Mouse (Mus musculus) erythroblast, embryonic 14.5 days (primary cell): ENCODE measurements around the gene Rita1. TPM values are rescaled to one million over a fixed set of nuclear protein-coding genes. Genes with fewer than 3 reads are reported as not detected.

Source experiments
- H3K27me3 ChIP-seq: 2 replicates; pipeline ENCODE4 v1.6.1; 2012; ENCODE audit warnings: inconsistent platforms; ENCODE audit not compliant: control insufficient read depth
- H3K36me3 ChIP-seq: 2 replicates; pipeline ENCODE4 v1.6.1; 2012; ENCODE audit warnings: mild to moderate bottlenecking, inconsistent platforms; ENCODE audit not compliant: control insufficient read depth
- H3K4me1 ChIP-seq: 2 replicates; pipeline ENCODE4 v1.6.1; 2012; ENCODE audit warnings: inconsistent platforms; ENCODE audit not compliant: control insufficient read depth
- H3K4me3 ChIP-seq: replicated peaks from 2 replicates; pipeline ENCODE3; 2012; ENCODE audit warnings: moderate library complexity, mild to moderate bottlenecking, inconsistent platforms
- H3K9me3 ChIP-seq: 2 replicates; pipeline ENCODE4 v1.6.1; 2012; ENCODE audit warnings: low read length, inconsistent platforms, mixed read lengths; ENCODE audit not compliant: control insufficient read depth
- GATA1 ChIP-seq: IDR thresholded peaks from 2 replicates; pipeline ENCODE4 v1.6.1; 2012; ENCODE audit warnings: low read length, inconsistent platforms, mixed read lengths
- TAL1 ChIP-seq: IDR thresholded peaks from 3 replicates; pipeline ENCODE4 v1.6.1; 2012; ENCODE audit warnings: low read length, inconsistent platforms, mixed read lengths
- polyA plus RNA-seq: library from polyadenylated mRNA; stranded (reverse); fragments of >175 nt; gene quantifications from 2 replicates; pipeline ENCODE4 v1.2.3, GENCODE M21; 2012

The Rita1 gene
- polyA plus RNA-seq, 1 experiment: 1.5 TPM

DNA sequence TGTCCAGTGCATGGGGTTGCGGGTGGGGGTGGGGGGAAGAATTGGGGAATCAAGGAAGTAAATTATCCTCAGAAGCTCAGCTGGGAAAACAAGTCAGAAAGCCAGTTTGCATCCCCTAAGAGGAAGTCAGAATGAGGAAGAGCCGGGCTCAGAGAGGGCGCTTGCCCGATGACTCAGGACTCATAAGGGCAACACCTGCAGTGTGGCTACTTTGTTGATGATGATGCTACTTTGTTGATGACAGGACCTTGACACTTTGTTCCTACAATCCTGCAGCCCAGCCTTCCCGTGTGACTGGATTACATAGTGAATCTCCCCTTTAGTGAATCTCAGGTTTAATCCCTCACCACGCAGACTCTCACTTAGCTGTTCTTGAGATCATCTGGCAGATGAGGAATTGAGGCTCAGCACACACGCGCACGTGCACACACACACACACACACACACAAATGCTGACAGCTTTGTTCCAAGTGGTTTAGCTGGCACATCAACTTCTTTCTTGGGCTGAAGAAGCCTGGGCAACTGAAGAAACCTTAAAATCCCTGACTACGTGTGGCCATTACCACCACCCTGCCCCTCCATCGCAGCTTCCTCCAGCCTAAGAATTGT, 42.0 kb downstream of the Rita1 start:
- Histone ChIP-seq H3K36me3 (peaks cover 96% of the 10 kb centered on the region), H3K4me3 (no peak overlapping the region), H3K27me3 (no peaks in the 10 kb centered on the region), H3K9me3 (no peaks in the 10 kb centered on the region), H3K4me1 (peaks cover 59% of the 10 kb centered on the region)
- TF ChIP-seq TAL1: no peak

DNA sequence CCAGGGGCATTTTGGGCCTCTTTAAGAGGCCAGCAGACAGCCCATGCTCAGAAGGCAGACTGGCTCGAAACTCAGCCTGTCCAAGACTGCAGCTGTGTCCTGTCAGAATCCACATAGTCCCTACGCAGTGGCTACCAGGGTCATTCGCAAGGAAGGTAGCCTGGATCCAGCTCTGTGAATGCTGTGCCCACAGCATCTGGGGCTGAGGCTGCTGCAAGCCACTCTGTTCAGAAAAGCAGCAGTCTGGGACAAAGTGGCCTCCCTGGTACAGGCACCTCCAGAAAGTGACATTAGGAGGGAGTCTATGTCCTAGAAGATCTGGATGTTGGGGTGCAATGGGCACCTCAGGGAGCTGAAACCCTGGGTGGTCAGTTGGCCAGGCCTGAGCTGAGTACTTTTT, 42.6 kb downstream of the Rita1 start:
- no peak for TF ChIP-seq TAL1
- TF ChIP-seq GATA1: no peak
- Histone ChIP-seq H3K4me1 (peaks cover 55% of the 10 kb centered on the region), H3K36me3 (peaks cover 96% of the 10 kb centered on the region), H3K4me3 (no peak overlapping the region), H3K9me3 (no peaks in the 10 kb centered on the region), H3K27me3 (no peaks in the 10 kb centered on the region)

DNA sequence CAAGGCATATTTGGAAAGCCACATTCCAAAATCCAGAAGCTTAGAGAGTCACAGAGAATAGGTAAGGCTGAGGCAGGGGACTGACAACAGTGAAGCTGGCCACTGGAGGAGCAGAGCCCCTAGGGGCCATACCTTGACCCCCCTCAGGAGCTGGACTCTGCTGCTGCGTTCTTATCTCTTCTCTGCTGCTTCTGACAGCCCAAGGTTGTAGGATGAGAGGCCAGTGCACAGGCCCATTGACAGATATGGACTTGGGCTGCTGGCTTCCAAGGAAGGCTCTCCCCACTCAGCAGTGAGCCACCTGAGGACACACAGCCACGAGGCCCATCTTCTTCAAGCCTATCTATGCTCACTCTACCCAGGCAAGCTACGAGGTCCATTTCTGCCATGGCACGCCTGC, 43.4 kb downstream of the Rita1 start:
- no peak overlapping the region for H3K4me3 ChIP-seq
- TF ChIP-seq GATA1 (no peak), TAL1 (no peak)
- peaks cover 95% of the 10 kb centered on the region for H3K36me3 ChIP-seq
- no peaks in the 10 kb centered on the region for H3K27me3 ChIP-seq
- peaks cover 50% of the 10 kb centered on the region for H3K4me1 ChIP-seq
- H3K9me3 ChIP-seq: no peaks in the 10 kb centered on the region

DNA sequence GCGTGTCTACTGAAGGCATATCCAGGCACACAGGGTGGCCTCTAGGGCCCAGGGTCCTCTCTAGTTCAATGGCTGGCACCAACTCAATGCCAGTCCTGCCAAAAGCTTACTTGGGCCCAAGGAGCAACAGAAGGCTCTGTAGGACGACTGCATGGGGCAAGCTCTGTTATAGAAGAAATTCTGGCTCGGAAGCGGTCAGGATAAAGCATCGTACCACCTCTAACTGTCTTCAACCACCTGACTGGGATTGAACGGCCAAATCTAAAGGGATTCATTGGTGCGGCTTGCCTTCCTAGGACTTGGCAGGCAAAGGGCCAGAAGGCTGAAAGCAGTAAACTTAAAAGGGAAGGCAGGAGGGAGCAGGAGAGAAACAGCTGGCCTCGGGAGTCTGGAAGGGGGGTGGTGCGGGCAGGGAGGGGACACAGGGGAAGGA, 44.0 kb downstream of the Rita1 start:
- Histone ChIP-seq H3K36me3 (peaks cover 94% of the 10 kb centered on the region), H3K4me1 (peaks cover 49% of the 10 kb centered on the region)

DNA sequence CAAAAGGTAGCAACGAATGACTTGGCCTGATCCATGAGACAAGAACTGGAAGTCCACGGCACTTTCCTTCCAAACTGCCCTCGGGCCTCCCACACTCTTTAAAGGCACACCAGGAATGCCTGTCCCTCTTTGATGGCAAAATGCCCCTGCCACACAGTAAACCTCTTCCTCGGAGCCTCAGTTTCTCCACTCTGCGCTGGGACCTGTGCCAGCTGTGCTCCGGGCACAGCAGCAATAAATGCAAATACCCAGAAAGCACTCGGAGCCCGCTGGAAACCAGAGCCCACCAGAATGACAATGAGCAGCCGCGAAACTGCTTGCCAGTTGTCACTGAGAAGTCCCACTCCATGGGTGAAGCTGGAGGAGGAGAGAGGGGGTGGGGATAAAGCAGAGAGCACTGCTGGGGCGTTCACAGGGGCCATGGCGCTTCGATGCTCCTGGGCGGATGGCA, 44.6 kb downstream of the Rita1 start:
- no peak for TF ChIP-seq TAL1
- TF ChIP-seq GATA1: no peak
- H3K36me3 ChIP-seq: peaks cover 94% of the 10 kb centered on the region
- no peaks in the 10 kb centered on the region for H3K9me3 ChIP-seq
- peaks cover 48% of the 10 kb centered on the region for H3K4me1 ChIP-seq
- no peak overlapping the region for H3K4me3 ChIP-seq
- H3K27me3 ChIP-seq: no peaks in the 10 kb centered on the region

More for the DNA sequence above, 44.0 kb downstream of the Rita1 start:
- Histone ChIP-seq H3K9me3 (no peaks in the 10 kb centered on the region), H3K4me3 (no peak overlapping the region), H3K27me3 (no peaks in the 10 kb centered on the region)
- TF ChIP-seq GATA1: no peak
- TF ChIP-seq TAL1: no peak

DNA sequence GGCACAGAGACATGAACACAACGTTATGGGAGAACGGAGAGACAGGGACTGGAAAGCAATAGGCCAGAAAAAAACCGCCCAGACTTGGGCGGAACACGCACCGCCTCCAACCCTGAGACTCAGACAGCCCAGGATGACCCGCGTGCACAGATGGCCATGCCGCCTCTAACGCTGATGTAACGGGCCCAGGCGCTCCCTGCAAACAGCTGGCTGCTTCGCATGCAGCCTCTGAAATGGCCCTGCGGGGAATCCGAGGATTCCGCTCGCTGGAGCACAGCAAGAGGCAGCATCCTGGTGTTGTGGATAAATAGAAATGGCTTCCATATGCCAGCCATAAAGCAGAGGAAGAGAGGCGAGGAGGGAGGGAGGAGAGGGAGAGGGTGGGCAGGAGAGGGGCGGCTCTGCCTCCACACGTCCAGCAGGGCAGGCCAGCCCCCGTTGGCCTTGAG, 45.1 kb downstream of the Rita1 start:
- Histone ChIP-seq H3K4me1 (peaks cover 47% of the 10 kb centered on the region), H3K4me3 (no peak overlapping the region), H3K36me3 (peaks cover 91% of the 10 kb centered on the region), H3K27me3 (no peaks in the 10 kb centered on the region), H3K9me3 (no peaks in the 10 kb centered on the region)
- no peak for TF ChIP-seq GATA1
- no peak for TF ChIP-seq TAL1

DNA sequence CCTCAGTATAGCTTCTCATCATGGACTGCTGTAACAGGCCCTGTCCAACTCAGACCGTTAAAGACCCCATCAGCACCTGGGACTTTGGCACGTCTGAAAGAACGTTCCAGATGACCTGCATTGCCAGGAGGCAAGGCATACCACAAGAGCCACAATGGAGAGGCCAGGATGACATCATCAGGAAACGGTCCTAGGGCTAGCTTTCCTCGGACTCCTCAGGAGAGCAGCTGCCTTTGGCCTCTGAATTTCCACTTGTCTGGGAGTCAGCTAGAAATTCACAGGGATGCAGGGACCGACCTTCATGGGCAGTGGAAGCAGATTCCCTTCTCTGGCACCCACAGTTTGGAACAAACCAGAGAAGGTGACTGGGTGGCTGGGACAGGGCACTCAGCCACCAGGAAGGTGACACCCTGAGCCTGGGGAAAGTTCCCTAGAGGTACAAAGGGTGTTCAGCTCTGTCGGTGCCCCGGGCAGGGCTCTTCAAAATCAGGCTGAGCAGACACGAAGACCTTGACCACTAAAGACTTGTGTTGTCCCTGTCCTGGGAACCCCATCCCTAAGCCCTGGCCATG, 45.6 kb downstream of the Rita1 start:
- Histone ChIP-seq H3K36me3 (peaks cover 92% of the 10 kb centered on the region), H3K27me3 (no peaks in the 10 kb centered on the region), H3K4me1 (peaks cover 51% of the 10 kb centered on the region), H3K4me3 (no peak overlapping the region), H3K9me3 (no peaks in the 10 kb centered on the region)
- no peak for TF ChIP-seq TAL1
- no peak for TF ChIP-seq GATA1

DNA sequence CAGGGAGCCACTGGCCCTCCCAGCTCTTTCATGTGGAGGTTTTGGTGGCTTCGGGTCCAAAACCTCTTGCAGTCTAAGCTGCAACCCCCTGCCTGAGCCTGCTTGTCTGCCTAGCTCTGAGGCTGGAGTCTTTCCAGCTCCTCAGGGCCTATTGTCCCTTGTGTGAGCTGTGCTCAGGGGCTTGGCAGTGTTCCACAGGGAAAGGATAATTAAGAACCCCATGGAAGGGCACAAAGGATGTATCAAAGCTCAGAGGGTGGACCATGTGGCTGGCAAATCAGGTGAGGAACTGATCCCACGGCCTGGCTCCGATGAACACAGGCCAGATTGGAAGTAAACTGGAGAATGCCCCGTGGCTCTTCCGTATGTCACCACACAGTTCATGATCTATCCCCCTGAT, 46.3 kb downstream of the Rita1 start:
- no peak for TF ChIP-seq GATA1
- TF ChIP-seq TAL1: no peak
- Histone ChIP-seq H3K9me3 (no peaks in the 10 kb centered on the region), H3K4me1 (peaks cover 48% of the 10 kb centered on the region), H3K4me3 (no peak overlapping the region), H3K36me3 (peaks cover 87% of the 10 kb centered on the region), H3K27me3 (no peaks in the 10 kb centered on the region)

DNA sequence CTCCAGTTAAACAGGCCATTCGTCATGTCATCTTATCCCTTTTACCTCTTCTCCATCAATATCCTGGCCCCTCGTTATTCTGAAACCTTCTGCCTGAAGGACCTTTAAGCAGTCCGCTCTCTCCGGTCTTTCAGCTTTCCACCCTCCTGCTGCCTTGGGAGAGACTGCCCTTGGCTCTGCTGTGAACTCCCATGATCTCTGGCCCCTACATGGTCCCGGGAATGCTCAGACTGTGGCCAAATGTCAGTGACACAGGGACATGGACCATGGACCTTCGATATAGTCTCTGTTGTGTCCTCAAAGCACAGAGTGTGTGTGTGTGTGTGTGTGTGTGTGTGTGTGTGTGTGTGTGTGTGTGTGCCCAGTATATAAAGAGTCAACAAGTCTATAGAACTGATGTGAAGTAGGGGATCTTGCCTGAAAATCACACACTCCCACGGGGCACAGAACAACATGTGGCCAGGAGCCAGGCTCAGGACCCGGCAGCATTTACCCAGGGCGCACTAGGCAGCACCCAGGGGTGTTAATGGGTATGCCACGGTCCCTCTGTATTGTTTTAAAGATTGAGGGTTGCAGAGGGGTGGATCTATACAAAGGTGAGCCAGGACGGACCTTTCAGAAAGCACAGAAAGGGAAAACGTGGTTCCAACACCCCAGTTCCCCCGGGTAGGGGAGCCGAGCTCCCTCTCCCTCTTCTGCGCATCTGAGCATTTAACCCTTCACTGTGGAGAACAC, 47.1 kb downstream of the Rita1 start:
- Histone ChIP-seq H3K36me3 (peaks cover 83% of the 10 kb centered on the region), H3K9me3 (no peaks in the 10 kb centered on the region), H3K27me3 (no peaks in the 10 kb centered on the region), H3K4me1 (peaks cover 52% of the 10 kb centered on the region), H3K4me3 (no peak overlapping the region)
- TF ChIP-seq GATA1 (no peak), TAL1 (no peak)
